ENCODE assay signal across 12 mouse cellular contexts in genomic region chr10:70138150-70138549, GRCm38 (mm10). TPM values are rescaled to one million over a fixed set of nuclear protein-coding genes. Genes with fewer than 3 reads are reported as not detected.
DNase-seq lines count a peak whose midpoint lies in the region; ATAC-seq lines count a peak whose summit lies in the region.
"Had no signal": no experiment of that assay in that cellular context is flagged by ENCODE, and none has a peak within 500 bp of the region (broad histone marks: within the 10 kb centered on the region; RNA-seq: fewer than 3 reads in every experiment).

No protein-coding gene starts in this region.

- no peak overlapping the region for H3K4me2 ChIP-seq in forebrain, embryonic 12.5 days
- no peak overlapping the region for H3K4me2 ChIP-seq in forebrain, embryonic 14.5 days (ENCODE audit: low read length)
- H3K4me2 ChIP-seq in liver, embryonic 16.5 days (ENCODE audit: low read depth, low read length): peak overlapping the region; percentile 21; the same call in 1 of the 2 replicates

- no peaks in the 10 kb centered on the region for H3K27me3 ChIP-seq in forebrain, embryonic 12.5 days
- no peaks in the 10 kb centered on the region for H3K27me3 ChIP-seq in forebrain, embryonic 14.5 days (replicated peaks; ENCODE audit: control insufficient read depth, insufficient read depth, low read length)
- no peaks in the 10 kb centered on the region for H3K27me3 ChIP-seq in liver, embryonic 16.5 days (ENCODE audit: control insufficient read depth, insufficient read depth, low read depth, low read length)

- 0 out of 2 replicates have a peak overlapping the region, but pooled peaks have one; percentile 70 for H3K27ac ChIP-seq in forebrain, embryonic 12.5 days
- H3K27ac ChIP-seq in forebrain, embryonic 14.5 days (ENCODE audit: low read depth, low read length): no peak overlapping the region
- H3K27ac ChIP-seq in liver, embryonic 16.5 days (ENCODE audit: low read length): peak overlapping the region; percentile 70

- no peak overlapping the region for H3K4me3 ChIP-seq in forebrain, embryonic 12.5 days (replicated peaks)
- H3K4me3 ChIP-seq in forebrain, embryonic 14.5 days (ENCODE audit: low read depth, low read length): no peak overlapping the region
- no peak overlapping the region for H3K4me3 ChIP-seq in liver, embryonic 16.5 days (ENCODE audit: low read depth, low read length)
- H3K4me3 ChIP-seq: erythroblast, embryonic 14.5 days had no signal

- no peak for DNase-seq in forebrain, embryonic 14.5 days (ENCODE audit: low spot score)
- DNase-seq in 3T3-L1 (ENCODE audit: low read depth, low spot score): peak; percentile 28
- DNase-seq in c-Kit-positive CD71-positive TER-119-positive erythroid progenitor cells, embryonic 14.5 days (ENCODE audit: low spot score): peak; percentile 79
- DNase-seq in cerebellum, adult 11-12 months: no peak
- no peak for DNase-seq in embryo, embryonic 10.5 days (ENCODE audit: low spot score)
- no peak for DNase-seq in gastrocnemius, postnatal 10 days
- DNase-seq: adrenal gland, postnatal 10 days; cerebellum, postnatal 10 days; heart, adult 18-20 months had no signal

- no peak for ATAC-seq in forebrain, embryonic 12.5 days (ENCODE audit: low FRiP score)
- no peak for ATAC-seq in forebrain, embryonic 14.5 days
- ATAC-seq in liver, embryonic 16.5 days (ENCODE audit: low read depth): peak; percentile 72

- H3K4me1 ChIP-seq in forebrain, embryonic 12.5 days: peaks cover 25% of the 10 kb centered on the region
- H3K4me1 ChIP-seq in forebrain, embryonic 14.5 days (ENCODE audit: control insufficient read depth, insufficient read depth, low read length): 0 out of 2 replicates have a peak, but pooled peaks cover under 1% of the 10 kb centered on the region
- H3K4me1 ChIP-seq in liver, embryonic 16.5 days (ENCODE audit: control insufficient read depth, low read depth, low read length): peaks cover 45% of the 10 kb centered on the region

- 76% methylated on average over 8 of the region's 8 CpGs for whole genome bisulfite sequencing in forebrain, embryonic 12.5 days
- 74% methylated on average over 8 of the region's 8 CpGs for WGBS in forebrain, embryonic 14.5 days
- 32% methylated on average over 8 of the region's 8 CpGs for WGBS in liver, embryonic 16.5 days (ENCODE audit: insufficient replicate concordance)

- H3K9ac ChIP-seq in forebrain, embryonic 12.5 days: no peak overlapping the region
- no peak overlapping the region for H3K9ac ChIP-seq in forebrain, embryonic 14.5 days (ENCODE audit: low read length)
- H3K9ac ChIP-seq in liver, embryonic 16.5 days (ENCODE audit: low read depth, low read length): peak overlapping the region; percentile 39; the same call in 1 of the 2 replicates

- peaks cover 7% of the 10 kb centered on the region; the same call in 1 of the 2 replicates for H3K36me3 ChIP-seq in forebrain, embryonic 12.5 days (replicated peaks)
- H3K36me3 ChIP-seq in forebrain, embryonic 14.5 days (ENCODE audit: control insufficient read depth, insufficient read depth, low read length): peaks cover 5% of the 10 kb centered on the region; the same call in 1 of the 2 replicates
- H3K36me3 ChIP-seq in liver, embryonic 16.5 days (ENCODE audit: control insufficient read depth, insufficient read depth): 0 out of 2 replicates have a peak, but pooled peaks cover 2% of the 10 kb centered on the region

- no peaks in the 10 kb centered on the region for H3K9me3 ChIP-seq in forebrain, embryonic 12.5 days
- no peaks in the 10 kb centered on the region for H3K9me3 ChIP-seq in forebrain, embryonic 14.5 days (replicated peaks; ENCODE audit: control insufficient read depth, low read length)
- H3K9me3 ChIP-seq in liver, embryonic 16.5 days (replicated peaks; ENCODE audit: control insufficient read depth, low read length): no peaks in the 10 kb centered on the region

RNA-seq across cellular contexts. Expression of gene Ccdc6, which starts 41.2 kb away (rescaled TPM):
- 15.9 TPM in 2 replicates for polyA plus RNA-seq in forebrain, embryonic 12.5 days (2016; fragmentation: Nextera tagmentation; extraction: Ambion mirVana)
- polyA plus RNA-seq in forebrain, embryonic 14.5 days (2014; fragmentation: Nextera tagmentation; extraction: Ambion mirVana): 22.8 and 25.8 TPM in 2 replicates
- polyA plus RNA-seq in liver, embryonic 16.5 days (2015; fragmentation: Nextera tagmentation; extraction: Ambion mirVana): 5.8 and 6.0 TPM in 2 replicates
- 10 to 100 TPM; 77.2 to 80.5 TPM for total RNA-seq in gastrocnemius, postnatal 10 days (2021)

Comparison
In these comparisons a context has a peak if more than half of its experiments do, and no peak if none do; other contexts are left out.
1. DNase-seq: peak in 3T3-L1 (single experiment) and c-Kit-positive CD71-positive TER-119-positive erythroid progenitor cells, embryonic 14.5 days (single experiment); none in forebrain, embryonic 14.5 days (single experiment), cerebellum, adult 11-12 months (single experiment), embryo, embryonic 10.5 days (single experiment) and gastrocnemius, postnatal 10 days (single experiment).